Mouse (Mus musculus): ENCODE data around the gene Saa1.

GRCm38 (mm10) chr7:46720460-46720859, 22.3 kb downstream of the Saa1 start:
- TF ChIP-seq CTCF (IDR thresholded peaks at IDR 0.05; ENCODE audit: low read depth) (no peak), EP300 (IDR thresholded peaks at IDR 0.05; ENCODE audit: low read depth) (no peak)
